Mouse (Mus musculus) erythroid progenitor cell, adult 5-6 weeks (primary cell): ENCODE results near the gene Igdcc3. TPM values are rescaled to one million over a fixed set of nuclear protein-coding genes. Genes with fewer than 3 reads are reported as not detected.

ENCODE experiments used
- ATAC-seq: replicated peaks from 2 replicates; pipeline ENCODE4 v1.8.0; 2016; ENCODE audit warnings: moderate number of reproducible peaks, mild to moderate bottlenecking, moderate TSS enrichment, inconsistent platforms; ENCODE audit not compliant: poor library complexity, low FRiP score, severe bottlenecking
- total RNA-seq, 2 experiments: library from RNA; stranded (forward) in 1 of 2; stranded (reverse) in 1 of 2; fragments of 150-400 nt in 1 of 2; fragments of 186-747, 209-891 nt in 1 of 2; gene quantifications; 2 replicates each; pipeline versions ENCODE4 v1.2.3 to v1.2.4; 2015 to 2017; ENCODE audit warnings: low replicate concordance in 2 of 2

Igdcc3 gene
- total RNA-seq, 2 experiments from 2014 or later: not detected

- peak; percentile 73 for ATAC-seq
Measured at GRCm38 (mm10) chr9:65230250-65230649, 89.3 kb downstream of the Igdcc3 start.

DNA sequence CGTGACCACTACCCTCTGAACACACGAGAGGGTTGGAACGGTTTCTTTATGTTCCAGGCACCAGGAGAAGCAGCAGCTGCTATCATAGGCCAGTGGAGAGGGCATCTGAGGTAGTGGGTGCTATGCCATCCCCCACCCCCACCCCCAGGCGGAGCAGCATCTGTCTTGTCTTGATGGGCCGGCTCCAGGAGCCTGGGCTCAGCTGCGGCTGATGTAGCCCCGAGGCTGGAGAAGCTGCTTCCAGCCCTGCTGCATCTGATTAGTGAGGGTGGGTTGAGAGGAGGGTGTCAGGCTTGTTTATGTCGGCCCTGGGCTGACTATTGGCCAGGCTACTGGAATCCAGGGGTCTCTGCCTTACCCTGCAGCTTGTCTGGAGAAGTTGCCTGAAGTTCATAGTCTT lies 90.3 kb downstream of the Igdcc3 start:
- ATAC-seq: no peak

DNA sequence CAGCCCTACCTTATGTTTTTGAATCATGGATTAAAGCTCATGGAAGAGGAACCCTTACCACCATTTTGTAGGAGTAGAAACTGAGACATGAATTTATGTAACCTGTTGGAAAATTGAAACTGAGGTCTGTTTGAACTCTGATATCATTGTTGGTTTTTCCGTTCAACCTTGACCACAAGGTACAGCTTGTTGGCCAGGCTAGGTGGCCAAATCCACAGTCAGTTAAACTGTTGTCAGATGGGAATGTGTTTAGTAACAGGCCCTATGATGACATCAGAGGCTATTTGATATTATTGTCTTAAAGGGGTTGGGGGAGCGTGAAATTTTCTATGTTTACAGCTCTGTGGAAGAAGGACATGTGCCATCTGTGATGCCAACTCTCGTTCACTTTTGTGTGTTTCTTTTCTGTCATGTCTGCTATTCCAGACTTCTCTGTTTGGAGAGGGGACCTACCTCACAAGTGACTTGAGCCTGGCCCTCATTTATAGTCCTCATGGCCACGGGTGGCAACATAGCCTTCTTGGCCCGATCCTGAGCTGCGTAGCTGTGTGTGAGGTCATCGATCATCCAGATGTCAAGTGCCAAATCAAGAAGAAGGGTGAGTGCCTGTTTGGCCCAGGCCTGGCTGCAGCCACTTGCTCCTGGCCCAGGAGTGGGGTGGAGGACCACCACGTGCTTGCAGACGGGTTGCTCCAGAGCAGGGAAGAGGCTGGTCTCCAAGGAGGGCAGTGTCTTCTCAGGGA lies 92.4 kb downstream of the Igdcc3 start:
- ATAC-seq: no peak

- ATAC-seq: no peak
Measured at GRCm38 (mm10) chr9:65234734-65235133, 93.7 kb downstream of the Igdcc3 start.

Other genes with a start within 250 kb of the Igdcc3 start
- gene Slc24a1, start 189.6 kb upstream of the Igdcc3 start, total RNA-seq (2015; ENCODE audit: low replicate concordance): not detected in 2 replicates
- 0.51 TPM in 1 of 2 replicates, not detected in the other for gene Slc24a1, start 189.6 kb upstream of the Igdcc3 start, total RNA-seq (2017; ENCODE audit: low replicate concordance)
- 10.5 and 22.7 TPM in 2 replicates for gene Ints14, start 180.3 kb upstream of the Igdcc3 start, total RNA-seq (2015; ENCODE audit: low replicate concordance)
- gene Ints14, start 180.3 kb upstream of the Igdcc3 start, total RNA-seq (2017; ENCODE audit: low replicate concordance): 8.8 and 11.7 TPM in 2 replicates
- 11.5 and 15.9 TPM in 2 replicates for gene Hacd3, start 119.5 kb upstream of the Igdcc3 start, total RNA-seq (2015; ENCODE audit: low replicate concordance)
- 18.2 and 20.8 TPM in 2 replicates for gene Hacd3, start 119.5 kb upstream of the Igdcc3 start, total RNA-seq (2017; ENCODE audit: low replicate concordance)
- gene Dpp8, start 108.8 kb upstream of the Igdcc3 start, total RNA-seq (2015; ENCODE audit: low replicate concordance): 70.3 and 82.6 TPM in 2 replicates
- 110 and 113 TPM in 2 replicates for gene Dpp8, start 108.8 kb upstream of the Igdcc3 start, total RNA-seq (2017; ENCODE audit: low replicate concordance)
- gene Igdcc4, start 39.7 kb upstream of the Igdcc3 start, total RNA-seq (2015; ENCODE audit: low replicate concordance): not detected in 2 replicates
- gene Igdcc4, start 39.7 kb upstream of the Igdcc3 start, total RNA-seq (2017; ENCODE audit: low replicate concordance): not detected in 2 replicates
- 17.7 and 28.5 TPM in 2 replicates for gene Parp16, start 54.2 kb downstream of the Igdcc3 start, total RNA-seq (2015; ENCODE audit: low replicate concordance)
- 13.7 and 15.2 TPM in 2 replicates for gene Parp16, start 54.2 kb downstream of the Igdcc3 start, total RNA-seq (2017; ENCODE audit: low replicate concordance)
- gene Cilp, start 124.0 kb downstream of the Igdcc3 start, total RNA-seq (2015; ENCODE audit: low replicate concordance): not detected in 2 replicates
- gene Cilp, start 124.0 kb downstream of the Igdcc3 start, total RNA-seq (2017; ENCODE audit: low replicate concordance): not detected in 2 replicates
- 20.1 and 20.2 TPM in 2 replicates for gene Clpx, start 153.1 kb downstream of the Igdcc3 start, total RNA-seq (2015; ENCODE audit: low replicate concordance)
- 30.4 and 56.9 TPM in 2 replicates for gene Clpx, start 153.1 kb downstream of the Igdcc3 start, total RNA-seq (2017; ENCODE audit: low replicate concordance)
- gene Pdcd7, start 204.9 kb downstream of the Igdcc3 start, total RNA-seq (2015; ENCODE audit: low replicate concordance): 7.2 and 13.4 TPM in 2 replicates
- gene Pdcd7, start 204.9 kb downstream of the Igdcc3 start, total RNA-seq (2017; ENCODE audit: low replicate concordance): 8.4 and 13.3 TPM in 2 replicates
- gene Ubap1l, start 219.9 kb downstream of the Igdcc3 start, total RNA-seq (2015; ENCODE audit: low replicate concordance): not detected in 2 replicates
- not detected in 2 replicates for gene Ubap1l, start 219.9 kb downstream of the Igdcc3 start, total RNA-seq (2017; ENCODE audit: low replicate concordance)